Mouse (Mus musculus): ENCODE results near the gene Riok2.

- TF ChIP-seq POLR2A (IDR thresholded peaks at IDR 0.05; ENCODE audit: extremely low read depth, insufficient read depth, low read length) (no peak), CTCF (IDR thresholded peaks at IDR 0.05; ENCODE audit: low read depth, low read length) (no peak)
Observed at GRCm38 (mm10) chr17:17386117-17386516, 12.0 kb downstream of the Riok2 start.

Measured in liver, adult 2 months (tissue).